Mouse (Mus musculus) gastrocnemius, postnatal 14 days (tissue): ENCODE data around the gene Gm6502. TPM values are rescaled to one million over a fixed set of nuclear protein-coding genes. Genes with fewer than 3 reads are reported as not detected.
"Not testable (repeated sequence)": the region's sequence is repeated elsewhere in the genome, so short reads cannot be mapped to it uniquely, and the experiment has no call there.

ENCODE experiments used
- DNase-seq: peaks from one replicate; pipeline ENCODE4 v3.0.0; 2021; ENCODE audit warnings: mixed read lengths
- intact Hi-C: fragments of 180-260 bp; cut with DNase I; formaldehyde crosslinking; loops from one replicate; pipeline ENCODE4 v1.15.1; 2025; ENCODE audit warnings: low total_unique reads
- long read RNA-seq, 2 experiments: library from polyadenylated mRNA; stranded (forward); transcript quantifications; one replicate each; pipeline ENCODE4 v2.0.0; 2021
- total RNA-seq, 2 experiments: library from RNA; stranded (reverse); gene quantifications; 2 replicates each; pipeline ENCODE4 v1.2.3; 2021

Gene Gm6502
- total RNA-seq: not detected
- long read RNA-seq, experiment 1: 0 reads
- long read RNA-seq, experiment 2: 0 reads

- intact Hi-C loops, DNase-seq: not testable (repeated sequence)
Measured at GRCm38 (mm10) chr5:94314135-94314534, at the start of gene Gm6502. Gene Gm6502 (plus strand): TSS chr5:94314435.

- DNase-seq, intact Hi-C loops: not testable (repeated sequence)
Measured at GRCm38 (mm10) chr5:94306696-94307095, 7.5 kb upstream of the Gm6502 start, which contains the start of gene A430089I19Rik. Gene A430089I19Rik (minus strand): TSS chr5:94306796.

- DNase-seq, intact Hi-C loops: not testable (repeated sequence)
Measured at GRCm38 (mm10) chr5:94339449-94339848, 25.2 kb downstream of the Gm6502 start, which contains the start of gene AA792892. Gene AA792892 (plus strand): TSS chr5:94339749.

Other genes with a start within 250 kb of the Gm6502 start
- not detected for gene BC061212, start 243.9 kb upstream of the Gm6502 start, total RNA-seq
- not detected for gene Gm6351, start 238.1 kb upstream of the Gm6502 start, total RNA-seq
- gene Gm3106, start 96.4 kb upstream of the Gm6502 start, total RNA-seq: not detected
- gene A430089I19Rik, start 7.6 kb upstream of the Gm6502 start, total RNA-seq: not detected
- gene AA792892, start 25.3 kb downstream of the Gm6502 start, total RNA-seq: not detected
- not detected for gene Gm7682, start 131.3 kb downstream of the Gm6502 start, total RNA-seq
- gene Gm3139, start 211.9 kb downstream of the Gm6502 start, total RNA-seq: not detected